Mouse (Mus musculus) limb, embryonic 10.5 days (tissue): ENCODE measurements around the gene Gm5134. TPM values are rescaled to one million over a fixed set of nuclear protein-coding genes. Genes with fewer than 3 reads are reported as not detected.

Experiments used
- DNase-seq: peaks from one replicate; pipeline ENCODE4 v3.0.0-alpha.2; 2017; ENCODE audit warnings: low spot score
- H3K27ac ChIP-seq: fragments of 300-500 bp; sonication (generic); 2 replicates; pipeline ENCODE4 v1.5.1; 2016; ENCODE audit warnings: mild to moderate bottlenecking
- H3K27me3 ChIP-seq: fragments of 300-500 bp; sonication (generic); 2 replicates; pipeline ENCODE4 v1.6.1; 2016; ENCODE audit warnings: low read depth, mild to moderate bottlenecking; ENCODE audit not compliant: poor library complexity, severe bottlenecking
- H3K36me3 ChIP-seq: fragments of 300-500 bp; sonication (generic); 2 replicates; pipeline ENCODE4 v1.6.1; 2016; ENCODE audit warnings: mild to moderate bottlenecking, moderate library complexity
- H3K4me1 ChIP-seq: fragments of 300-500 bp; sonication (generic); 2 replicates; pipeline ENCODE4 v1.6.1; 2016
- H3K4me3 ChIP-seq: fragments of 300-500 bp; sonication (generic); 2 replicates; pipeline ENCODE4 v1.5.1; 2016; ENCODE audit warnings: mild to moderate bottlenecking, moderate library complexity
- H3K9me3 ChIP-seq: fragments of 300-500 bp; sonication (generic); replicated peaks from 2 replicates; pipeline ENCODE4 v1.6.1; 2016; ENCODE audit warnings: mild to moderate bottlenecking
- WGBS: fragments of 180-500 bp; shearing (Covaris S2); methylation state at CpG from one replicate; pipeline ENCODE4 v1.1.7; 2016; 5-methylcytosine and 5-hydroxymethylcytosine counted together
- polyA plus RNA-seq: library from polyadenylated mRNA; unstranded; fragments of >200 nt; fragmentation: Nextera tagmentation; extraction: Ambion mirVana; gene quantifications from 2 replicates; pipeline ENCODE4 v1.2.1, GENCODE M21; 2016

Gm5134 gene
- polyA plus RNA-seq, 1 experiment from 2014 or later: not detected

GRCm38 (mm10) chr10:75931311-75931710 is 23.0 kb upstream of the Gm5134 start:
- no peaks in the 10 kb centered on the region for H3K9me3 ChIP-seq
- H3K36me3 ChIP-seq: peaks cover 20% of the 10 kb centered on the region
- H3K4me3 ChIP-seq: peak overlapping the region; percentile 77
- no peak overlapping the region for H3K27ac ChIP-seq
- DNase-seq: no peak
- peaks cover 73% of the 10 kb centered on the region for H3K27me3 ChIP-seq
- WGBS: 16% methylated on average over 7 of the region's 7 CpGs
- H3K4me1 ChIP-seq: peaks cover 49% of the 10 kb centered on the region

DNA sequence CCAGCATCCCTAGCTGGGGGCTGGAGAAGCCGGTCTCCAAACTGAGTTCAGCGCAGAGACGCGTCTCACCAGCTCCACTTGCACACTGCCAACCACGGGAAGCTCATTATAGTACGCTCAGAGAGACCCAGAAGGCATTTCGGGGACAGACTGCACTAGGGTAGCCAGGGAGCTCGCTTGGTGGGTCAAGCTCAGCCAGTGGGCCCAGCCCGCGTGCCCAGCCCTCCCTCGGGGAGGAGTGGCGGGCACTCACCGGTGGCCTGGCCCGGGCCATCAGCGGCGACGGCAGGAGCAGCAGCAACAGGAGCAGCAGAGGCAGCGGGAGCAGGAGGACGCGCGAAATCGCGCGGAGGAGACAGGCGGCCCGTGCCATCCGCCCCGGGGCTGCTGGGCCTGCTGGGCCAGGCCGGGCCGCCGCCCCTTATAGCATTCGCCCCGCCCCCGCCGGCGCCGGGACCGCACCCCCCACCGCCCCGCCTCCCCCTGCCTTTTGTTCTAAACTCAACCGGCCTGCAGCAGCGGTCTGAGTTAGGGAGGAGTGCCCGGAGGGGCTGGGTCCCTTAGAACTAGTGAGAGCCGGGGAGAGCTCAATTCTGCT is 22.1 kb upstream of the Gm5134 start:
- peak; percentile 88 for DNase-seq
- H3K27me3 ChIP-seq: peaks cover 81% of the 10 kb centered on the region
- H3K36me3 ChIP-seq: peaks cover 12% of the 10 kb centered on the region
- H3K4me3 ChIP-seq: peak overlapping the region; percentile 77
- WGBS: 2% methylated on average over 27 of the region's 44 CpGs
- peak overlapping the region; percentile 94 for H3K27ac ChIP-seq
- H3K4me1 ChIP-seq: peaks cover 49% of the 10 kb centered on the region
- H3K9me3 ChIP-seq: no peaks in the 10 kb centered on the region

DNA sequence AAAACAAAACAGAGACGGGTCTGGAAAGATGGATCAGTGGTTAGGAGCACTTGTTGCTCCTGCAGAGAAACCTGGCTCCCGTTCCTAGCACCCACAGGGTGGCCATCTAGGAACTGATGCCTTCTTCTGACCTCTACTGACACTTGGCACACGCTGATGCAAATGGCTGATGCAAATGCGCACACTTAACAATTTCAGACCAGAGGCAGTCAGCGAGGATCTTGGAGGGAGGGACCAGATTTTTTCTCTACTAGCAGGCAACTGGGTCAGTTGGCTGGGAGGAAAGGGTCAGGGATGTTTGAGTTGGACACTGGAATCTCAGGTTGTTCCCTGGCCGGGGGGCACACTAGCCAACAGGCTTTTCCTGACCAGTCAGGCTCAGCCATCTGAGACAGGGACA is 21.4 kb upstream of the Gm5134 start, which contains the start of gene Chchd10:
TSS of gene Chchd10 (plus strand) at position 240 of the 400 bp plus-strand sequence.
- Histone ChIP-seq H3K4me1 (peaks cover 49% of the 10 kb centered on the region), H3K4me3 (peak within 1 kb of the TSS; percentile 77), H3K27ac (peak within 1 kb of the TSS; percentile 94), H3K27me3 (peaks cover 87% of the 10 kb centered on the region), H3K36me3 (peaks cover 5% of the 10 kb centered on the region), H3K9me3 (no peaks in the 10 kb centered on the region)
- WGBS: 23% methylated on average over 6 of the region's 6 CpGs
- no peak for DNase-seq

- 63% methylated on average over 1 of the region's 1 CpGs for WGBS
- Histone ChIP-seq H3K36me3 (no peaks in the 10 kb centered on the region), H3K4me3 (peak overlapping the region; percentile 62; the same call in 1 of the 2 replicates), H3K27ac (no peak overlapping the region), H3K9me3 (no peaks in the 10 kb centered on the region), H3K4me1 (peaks cover 43% of the 10 kb centered on the region), H3K27me3 (peaks cover 89% of the 10 kb centered on the region)
- DNase-seq: no peak
These were observed 19.3 kb upstream of the Gm5134 start for GRCm38 (mm10) chr10:75934991-75935390.

DNA sequence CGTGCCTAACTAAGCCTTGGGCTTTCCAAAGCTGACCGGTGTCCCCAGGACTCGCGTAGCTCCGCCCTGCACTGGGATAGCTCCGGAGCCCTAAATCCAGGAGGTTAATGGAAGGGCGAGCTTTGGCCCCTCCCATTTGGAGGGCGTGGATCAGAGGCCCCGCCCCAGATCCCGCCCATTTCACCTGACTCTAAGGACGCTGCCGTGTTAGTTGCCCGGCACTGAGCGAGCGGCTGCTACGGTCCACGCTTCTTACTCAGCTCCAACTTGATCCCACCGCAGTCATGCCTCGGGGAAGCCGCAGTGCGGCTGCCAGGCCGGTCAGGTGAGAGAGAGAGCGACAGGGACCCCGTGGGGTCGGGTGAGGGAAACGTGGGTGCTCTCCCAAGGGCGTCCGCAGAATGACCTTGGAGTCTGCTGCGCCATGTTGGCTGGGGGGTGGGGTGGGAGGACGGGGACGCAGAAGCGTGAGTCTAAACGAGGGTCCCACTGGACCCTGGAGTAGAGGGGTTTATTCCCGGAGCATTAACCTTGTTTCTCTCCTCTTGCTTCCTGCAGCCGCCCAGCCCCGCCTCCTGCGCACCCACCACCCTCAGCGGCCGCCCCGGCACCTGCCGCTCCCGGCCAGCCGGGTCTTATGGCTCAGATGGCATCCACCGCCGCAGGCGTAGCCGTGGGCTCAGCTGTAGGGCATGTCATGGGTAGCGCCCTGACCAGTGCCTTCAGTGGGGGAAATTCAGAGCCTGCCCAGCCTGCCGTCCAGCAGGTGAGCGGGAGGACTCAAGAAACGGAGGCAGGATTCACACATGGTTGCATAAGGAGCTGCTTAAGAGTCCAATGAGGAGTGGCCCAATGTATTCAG is 18.4 kb upstream of the Gm5134 start, which contains the start of gene Mmp11:
TSS of gene Mmp11 (minus strand) at position 817 of the 862 bp plus-strand sequence.
- H3K27me3 ChIP-seq: peaks cover 89% of the 10 kb centered on the region
- peak within 1 kb of the TSS; percentile 10; the same call in 1 of the 2 replicates for H3K27ac ChIP-seq
- H3K36me3 ChIP-seq: no peaks in the 10 kb centered on the region
- DNase-seq: peak; percentile 80
- 3% methylated on average over 51 of the region's 51 CpGs for WGBS
- peaks cover 41% of the 10 kb centered on the region for H3K4me1 ChIP-seq
- peak within 1 kb of the TSS; percentile 62 for H3K4me3 ChIP-seq
- H3K9me3 ChIP-seq: no peaks in the 10 kb centered on the region

GRCm38 (mm10) chr10:75936909-75937667 is 17.2 kb upstream of the Gm5134 start:
- no peaks in the 10 kb centered on the region for H3K36me3 ChIP-seq
- H3K4me1 ChIP-seq: peaks cover 29% of the 10 kb centered on the region
- no peak overlapping the region for H3K4me3 ChIP-seq
- H3K27ac ChIP-seq: no peak overlapping the region
- H3K9me3 ChIP-seq: no peaks in the 10 kb centered on the region
- no peak for DNase-seq
- H3K27me3 ChIP-seq: peaks cover 78% of the 10 kb centered on the region
- whole genome bisulfite sequencing: 33% methylated on average over 18 of the region's 18 CpGs

GRCm38 (mm10) chr10:75937851-75938643 is 16.3 kb upstream of the Gm5134 start:
- no peak overlapping the region for H3K4me3 ChIP-seq
- H3K27ac ChIP-seq: no peak overlapping the region
- H3K27me3 ChIP-seq: peaks cover 74% of the 10 kb centered on the region
- WGBS: 58% methylated on average over 10 of the region's 10 CpGs
- no peaks in the 10 kb centered on the region for H3K36me3 ChIP-seq
- H3K4me1 ChIP-seq: peaks cover 19% of the 10 kb centered on the region
- no peak for DNase-seq
- no peaks in the 10 kb centered on the region for H3K9me3 ChIP-seq

- WGBS: 41% methylated on average over 9 of the region's 9 CpGs
- H3K36me3 ChIP-seq: no peaks in the 10 kb centered on the region
- peaks cover 16% of the 10 kb centered on the region for H3K4me1 ChIP-seq
- no peak for DNase-seq
- H3K27ac ChIP-seq: no peak overlapping the region
- no peak overlapping the region for H3K4me3 ChIP-seq
- no peaks in the 10 kb centered on the region for H3K9me3 ChIP-seq
- peaks cover 60% of the 10 kb centered on the region for H3K27me3 ChIP-seq
These were observed 14.7 kb upstream of the Gm5134 start for GRCm38 (mm10) chr10:75939481-75940234.

- no peak within 1 kb of the TSS for H3K27ac ChIP-seq
- 79% methylated on average over 5 of the region's 5 CpGs for WGBS
These were observed 13.8 kb upstream of the Gm5134 start, which contains the start of gene Gm867 for GRCm38 (mm10) chr10:75940520-75940919. Gene Gm867, minus strand, starts transcription at chr10:75940672.

GRCm38 (mm10) chr10:75941042-75941824 is 13.1 kb upstream of the Gm5134 start:
- Histone ChIP-seq H3K4me1 (peaks cover 5% of the 10 kb centered on the region), H3K4me3 (no peak overlapping the region), H3K9me3 (no peaks in the 10 kb centered on the region), H3K36me3 (no peaks in the 10 kb centered on the region), H3K27me3 (peaks cover 44% of the 10 kb centered on the region), H3K27ac (no peak overlapping the region)
- DNase-seq: no peak
- WGBS: 81% methylated on average over 9 of the region's 9 CpGs

More at GRCm38 (mm10) chr10:75940520-75940919, 13.8 kb upstream of the Gm5134 start, which contains the start of gene Gm867:
- Histone ChIP-seq H3K9me3 (no peaks in the 10 kb centered on the region), H3K4me3 (no peak within 1 kb of the TSS), H3K36me3 (no peaks in the 10 kb centered on the region), H3K27me3 (peaks cover 51% of the 10 kb centered on the region), H3K4me1 (peaks cover 12% of the 10 kb centered on the region)
- DNase-seq: no peak
